Mouse (Mus musculus) embryonic facial prominence, embryonic 14.5 days (tissue): ENCODE data around the gene Gm16503. TPM values are rescaled to one million over a fixed set of nuclear protein-coding genes. Genes with fewer than 3 reads are reported as not detected.
"Not testable (repeated sequence)": the region's sequence is repeated elsewhere in the genome, so short reads cannot be mapped to it uniquely, and the experiment has no call there.

Experiments
- ATAC-seq: fragments of 200-750 bp; cut with Nextera tagmentation; 2 replicates; pipeline ENCODE4 v1.8.0; 2017; ENCODE audit warnings: low read depth, moderate number of reproducible peaks, moderate TSS enrichment
- DNase-seq: peaks from one replicate; pipeline ENCODE4 v3.0.0-alpha.2; 2015; ENCODE audit warnings: low spot score
- H3K27ac ChIP-seq: fragments of 300-500 bp; sonication (generic); replicated peaks from 2 replicates; pipeline ENCODE4 v1.5.1; 2014; ENCODE audit warnings: low read depth, mild to moderate bottlenecking, low read length, moderate library complexity
- H3K27me3 ChIP-seq: fragments of 300-500 bp; sonication (generic); replicated peaks from 2 replicates; pipeline ENCODE4 v1.6.1; 2014; ENCODE audit warnings: low read length; ENCODE audit not compliant: control insufficient read depth, insufficient read depth
- H3K36me3 ChIP-seq: fragments of 300-500 bp; sonication (generic); 2 replicates; pipeline ENCODE4 v1.6.1; 2014; ENCODE audit warnings: low read length, mixed read lengths; ENCODE audit not compliant: control insufficient read depth, insufficient read depth
- H3K4me1 ChIP-seq: fragments of 300-500 bp; sonication (generic); 2 replicates; pipeline ENCODE4 v1.6.1; 2014; ENCODE audit warnings: antibody characterized with exemption, low read length; ENCODE audit not compliant: control insufficient read depth, insufficient read depth
- H3K4me2 ChIP-seq: fragments of 300-500 bp; sonication (generic); 2 replicates; pipeline ENCODE4 v1.6.1; 2014; ENCODE audit warnings: low read depth, mild to moderate bottlenecking, low read length, moderate library complexity, mixed read lengths
- H3K4me3 ChIP-seq: fragments of 300-500 bp; sonication (generic); 2 replicates; pipeline ENCODE4 v1.5.1; 2014; ENCODE audit warnings: low read depth, mild to moderate bottlenecking, low read length
- H3K9ac ChIP-seq: fragments of 300-500 bp; sonication (generic); 2 replicates; pipeline ENCODE4 v1.6.1; 2014; ENCODE audit warnings: low read depth, mild to moderate bottlenecking, low read length, moderate library complexity, mixed read lengths
- H3K9me3 ChIP-seq: fragments of 300-500 bp; sonication (generic); 2 replicates; pipeline ENCODE4 v1.6.1; 2016; ENCODE audit warnings: low read length; ENCODE audit not compliant: control insufficient read depth
- WGBS: fragments of 180-500 bp; shearing (Covaris S2); extraction: QIAGEN DNeasy Blood & Tissue Kit; methylation state at CpG from one replicate; pipeline ENCODE4 v1.1.7; 2014; 5-methylcytosine and 5-hydroxymethylcytosine counted together
- polyA plus RNA-seq: library from polyadenylated mRNA; unstranded; fragments of >200 nt; fragmentation: Nextera tagmentation; extraction: Ambion mirVana; gene quantifications from 2 replicates; pipeline ENCODE4 v1.2.1, GENCODE M21; 2014

Gm16503 gene
- polyA plus RNA-seq, 1 experiment from 2014 or later = 0.39 TPM

GRCm38 (mm10) chr4:147537702-147538101, 2.3 kb upstream of the Gm16503 start:
- no peak for DNase-seq
- H3K4me2 ChIP-seq = no peak overlapping the region
- H3K27me3 ChIP-seq = no peaks in the 10 kb centered on the region
- no peak overlapping the region for H3K9ac ChIP-seq
- peaks cover 57% of the 10 kb centered on the region for H3K9me3 ChIP-seq
- H3K36me3 ChIP-seq = no peaks in the 10 kb centered on the region
- no peak overlapping the region for H3K4me3 ChIP-seq
- ATAC-seq = no peak
- H3K27ac ChIP-seq = no peak overlapping the region
- WGBS = 82% methylated on average over 2 of the region's 2 CpGs
- no peaks in the 10 kb centered on the region for H3K4me1 ChIP-seq

GRCm38 (mm10) chr4:147541105-147541504, 1.1 kb downstream of the Gm16503 start:
- ATAC-seq (no peak), DNase-seq (no peak)
- Histone ChIP-seq H3K9ac (no peak overlapping the region), H3K27ac (no peak overlapping the region), H3K36me3 (no peaks in the 10 kb centered on the region), H3K4me1 (no peaks in the 10 kb centered on the region), H3K27me3 (no peaks in the 10 kb centered on the region), H3K9me3 (peaks cover 46% of the 10 kb centered on the region), H3K4me2 (no peak overlapping the region), H3K4me3 (no peak overlapping the region)

- 77% methylated on average over 5 of the region's 5 CpGs for WGBS
- not testable (repeated sequence) for H3K36me3 ChIP-seq, H3K27me3 ChIP-seq, H3K27ac ChIP-seq, H3K4me1 ChIP-seq, H3K9ac ChIP-seq, H3K4me3 ChIP-seq, DNase-seq, H3K4me2 ChIP-seq, ATAC-seq
- peaks cover 26% of the 10 kb centered on the region for H3K9me3 ChIP-seq
These were observed 13.1 kb downstream of the Gm16503 start, which contains the start of gene Zfp985 for GRCm38 (mm10) chr4:147553071-147553470. TSS of gene Zfp985 (plus strand) at chr4:147553277.

- H3K27me3 ChIP-seq, ATAC-seq, H3K4me2 ChIP-seq, H3K4me3 ChIP-seq, H3K36me3 ChIP-seq, H3K4me1 ChIP-seq, DNase-seq, H3K9ac ChIP-seq, H3K27ac ChIP-seq: not testable (repeated sequence)
- H3K9me3 ChIP-seq = peaks cover 26% of the 10 kb centered on the region
- 72% methylated on average over 2 of the region's 2 CpGs for WGBS
These were observed 14.3 kb downstream of the Gm16503 start for GRCm38 (mm10) chr4:147554361-147554760.

GRCm38 (mm10) chr4:147556921-147557320, 16.9 kb downstream of the Gm16503 start:
- H3K36me3 ChIP-seq, ATAC-seq, H3K4me1 ChIP-seq, DNase-seq, H3K27ac ChIP-seq, H3K4me2 ChIP-seq, H3K4me3 ChIP-seq, H3K27me3 ChIP-seq, H3K9ac ChIP-seq: not testable (repeated sequence)
- WGBS = 56% methylated on average over 1 of the region's 1 CpGs
- H3K9me3 ChIP-seq = peaks cover 23% of the 10 kb centered on the region

- H3K36me3 ChIP-seq, H3K27ac ChIP-seq, DNase-seq, H3K27me3 ChIP-seq, H3K4me1 ChIP-seq, ATAC-seq, H3K9ac ChIP-seq, H3K4me3 ChIP-seq, H3K4me2 ChIP-seq: not testable (repeated sequence)
- peaks cover 16% of the 10 kb centered on the region; the same call in 1 of the 2 replicates for H3K9me3 ChIP-seq
These were observed 18.0 kb downstream of the Gm16503 start for GRCm38 (mm10) chr4:147558011-147558410.

- H3K9me3 ChIP-seq = peaks cover 17% of the 10 kb centered on the region; the same call in 1 of the 2 replicates
- not testable (repeated sequence) for H3K36me3 ChIP-seq, H3K27ac ChIP-seq, H3K4me2 ChIP-seq, ATAC-seq, H3K4me1 ChIP-seq, H3K4me3 ChIP-seq, H3K9ac ChIP-seq, H3K27me3 ChIP-seq
- peak; percentile 11 for DNase-seq
- WGBS = 45% methylated on average over 1 of the region's 1 CpGs
These were observed 19.1 kb downstream of the Gm16503 start for GRCm38 (mm10) chr4:147559096-147559495.

GRCm38 (mm10) chr4:147565426-147566220, 25.6 kb downstream of the Gm16503 start:
- no peak overlapping the region for H3K27ac ChIP-seq
- no peaks in the 10 kb centered on the region for H3K4me1 ChIP-seq
- no peaks in the 10 kb centered on the region for H3K36me3 ChIP-seq
- no peaks in the 10 kb centered on the region for H3K27me3 ChIP-seq
- no peak for DNase-seq
- H3K4me3 ChIP-seq = no peak overlapping the region
- no peak overlapping the region for H3K4me2 ChIP-seq
- WGBS = 72% methylated on average over 6 of the region's 6 CpGs
- no peak overlapping the region for H3K9ac ChIP-seq
- no peak for ATAC-seq
- peaks cover 16% of the 10 kb centered on the region for H3K9me3 ChIP-seq

GRCm38 (mm10) chr4:147571156-147571555, 31.1 kb downstream of the Gm16503 start:
- peaks cover 15% of the 10 kb centered on the region for H3K9me3 ChIP-seq
- H3K4me3 ChIP-seq, H3K27ac ChIP-seq, H3K4me2 ChIP-seq, H3K9ac ChIP-seq, H3K27me3 ChIP-seq, H3K36me3 ChIP-seq, DNase-seq, H3K4me1 ChIP-seq, ATAC-seq: not testable (repeated sequence)
- WGBS = 82% methylated on average over 8 of the region's 8 CpGs
